Mouse (Mus musculus) liver, embryonic 11.5 days (tissue): ENCODE data around the gene Zap70. TPM values are rescaled to one million over a fixed set of nuclear protein-coding genes. Genes with fewer than 3 reads are reported as not detected.

Source experiments
- ATAC-seq: fragments of 200-750 bp; cut with Nextera tagmentation; replicated peaks from 2 replicates; pipeline ENCODE4 v1.8.0; 2017; ENCODE audit warnings: moderate number of reproducible peaks, mild to moderate bottlenecking, moderate TSS enrichment, moderate library complexity; ENCODE audit not compliant: low FRiP score
- DNase-seq: peaks from one replicate; pipeline ENCODE4 v3.0.0-alpha.2; 2017; ENCODE audit warnings: low spot score
- H3K27ac ChIP-seq: fragments of 300-500 bp; sonication (generic); 2 replicates; pipeline ENCODE4 v1.5.1; 2014; ENCODE audit warnings: mild to moderate bottlenecking, low read depth, low read length, control low read depth
- H3K27me3 ChIP-seq: fragments of 300-500 bp; sonication (generic); replicated peaks from 2 replicates; pipeline ENCODE4 v1.6.1; 2014; ENCODE audit warnings: low read length, mixed read lengths; ENCODE audit not compliant: control insufficient read depth, insufficient read depth
- H3K36me3 ChIP-seq: fragments of 300-500 bp; sonication (generic); 2 replicates; pipeline ENCODE4 v1.6.1; 2014; ENCODE audit warnings: mild to moderate bottlenecking, low read length, moderate library complexity, mixed read lengths; ENCODE audit not compliant: control insufficient read depth, insufficient read depth
- H3K4me1 ChIP-seq: fragments of 300-500 bp; sonication (generic); replicated peaks from 2 replicates; pipeline ENCODE4 v1.6.1; 2014; ENCODE audit warnings: low read length, mixed read lengths; ENCODE audit not compliant: control insufficient read depth, insufficient read depth
- H3K4me2 ChIP-seq: fragments of 300-500 bp; sonication (generic); 2 replicates; pipeline ENCODE4 v1.6.1; 2014; ENCODE audit warnings: mild to moderate bottlenecking, control low read depth, moderate library complexity
- H3K4me3 ChIP-seq: fragments of 300-500 bp; sonication (generic); 2 replicates; pipeline ENCODE4 v1.5.1; 2014; ENCODE audit warnings: low read depth, low read length, control low read depth
- H3K9ac ChIP-seq: fragments of 300-500 bp; sonication (generic); 2 replicates; pipeline ENCODE4 v1.6.1; 2014; ENCODE audit warnings: low read depth, low read length, control low read depth
- H3K9me3 ChIP-seq: fragments of 300-500 bp; sonication (generic); 2 replicates; pipeline ENCODE4 v1.6.1; 2016; ENCODE audit warnings: low read length, inconsistent platforms, mixed read lengths; ENCODE audit not compliant: control insufficient read depth
- WGBS: fragments of 180-500 bp; shearing (Covaris S2); extraction: QIAGEN DNeasy Blood & Tissue Kit; methylation state at CpG from one replicate; pipeline ENCODE4 v1.1.7; 2014; 5-methylcytosine and 5-hydroxymethylcytosine counted together
- polyA plus RNA-seq: library from polyadenylated mRNA; unstranded; fragments of >200 nt; fragmentation: Nextera tagmentation; extraction: Ambion mirVana; gene quantifications from 2 replicates; pipeline ENCODE4 v1.2.1, GENCODE M21; 2014

The Zap70 gene
- 0.16 and 0.19 TPM in 2 replicates for polyA plus RNA-seq

DNA sequence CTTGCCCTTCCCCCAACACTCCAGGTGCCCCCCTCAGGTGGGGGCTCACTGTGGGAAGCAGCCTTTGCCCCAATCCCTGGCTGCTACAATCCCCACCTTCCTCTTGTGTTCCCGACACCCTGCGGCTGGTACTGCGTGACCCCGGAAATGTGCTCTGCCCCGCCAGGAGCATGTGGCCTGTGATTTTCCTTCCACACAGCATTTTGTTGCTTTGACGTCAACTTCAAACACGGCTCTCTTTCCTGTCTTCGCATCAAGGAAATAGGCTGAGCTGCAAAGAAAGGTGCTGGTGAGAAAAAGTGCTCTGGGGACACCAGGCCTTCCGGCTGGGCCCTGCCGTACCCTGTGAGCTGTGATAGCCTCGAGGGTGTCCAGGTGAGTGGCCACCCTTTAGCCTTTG lies at the start of gene Zap70:
Gene Zap70 (plus strand): TSS at position 231 of the 400 bp plus-strand sequence.
- 77% methylated on average over 11 of the region's 11 CpGs for WGBS
- Histone ChIP-seq H3K9ac (no peak within 1 kb of the TSS), H3K36me3 (no peaks in the 10 kb centered on the region), H3K27ac (no peak within 1 kb of the TSS), H3K27me3 (no peaks in the 10 kb centered on the region), H3K4me1 (no peaks in the 10 kb centered on the region), H3K9me3 (no peaks in the 10 kb centered on the region), H3K4me3 (no peak within 1 kb of the TSS), H3K4me2 (no peak within 1 kb of the TSS)
- ATAC-seq (no peak), DNase-seq (no peak)

DNA sequence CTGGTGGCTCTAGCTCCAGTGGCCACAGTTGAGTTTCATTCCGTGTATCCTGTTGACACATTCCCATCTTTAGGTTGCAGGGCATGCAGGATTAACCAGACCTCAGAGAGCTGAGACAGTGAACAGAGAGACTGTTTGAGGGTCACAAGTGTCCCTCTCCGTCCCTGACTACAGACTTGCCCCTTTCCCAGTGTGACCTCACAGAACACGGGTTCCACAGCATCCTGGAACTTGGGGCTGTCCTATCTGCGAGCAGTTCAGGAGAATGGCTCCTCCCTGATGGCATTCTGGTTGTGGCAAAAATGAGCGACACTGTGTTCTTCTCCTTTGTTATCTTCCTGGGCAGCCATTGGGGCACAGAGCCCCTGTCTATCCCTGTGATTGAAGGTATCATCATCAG lies 47.3 kb upstream of the Zap70 start, which contains the start of gene Actr1b:
Gene Actr1b (minus strand): TSS at position 112 of the 400 bp plus-strand sequence.
- ATAC-seq (no peak), DNase-seq (no peak)
- no peaks in the 10 kb centered on the region for H3K36me3 ChIP-seq
- no peak within 1 kb of the TSS for H3K4me2 ChIP-seq
- H3K4me3 ChIP-seq, result no peak within 1 kb of the TSS
- H3K9ac ChIP-seq, result no peak within 1 kb of the TSS
- no peaks in the 10 kb centered on the region for H3K9me3 ChIP-seq
- H3K27ac ChIP-seq, result no peak within 1 kb of the TSS
- no peaks in the 10 kb centered on the region for H3K27me3 ChIP-seq
- H3K4me1 ChIP-seq, result no peaks in the 10 kb centered on the region
- 71% methylated on average over 5 of the region's 5 CpGs for WGBS

DNA sequence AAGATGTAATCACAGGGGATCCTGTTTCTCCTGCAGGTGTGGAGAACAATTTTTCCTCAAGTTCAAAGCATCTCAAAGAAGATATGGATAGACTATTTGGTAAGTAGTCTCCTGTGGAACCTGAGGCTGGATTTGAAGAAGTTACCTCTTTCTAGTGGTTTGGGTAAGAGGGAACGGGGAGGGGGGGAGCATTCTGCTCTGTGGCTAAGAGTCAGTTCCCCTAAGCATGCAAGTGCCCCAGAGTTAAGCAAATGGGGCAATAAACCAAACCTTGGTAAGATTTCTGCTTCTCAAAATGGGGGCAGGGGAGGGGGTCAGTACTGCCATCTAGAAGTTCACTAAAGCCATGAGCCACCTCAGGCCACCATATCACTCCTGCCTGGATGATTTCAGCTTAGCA lies 42.8 kb upstream of the Zap70 start:
- Histone ChIP-seq H3K9ac (no peak overlapping the region), H3K27ac (no peak overlapping the region), H3K9me3 (no peaks in the 10 kb centered on the region), H3K27me3 (no peaks in the 10 kb centered on the region), H3K4me3 (no peak overlapping the region), H3K4me1 (no peaks in the 10 kb centered on the region), H3K36me3 (no peaks in the 10 kb centered on the region), H3K4me2 (no peak overlapping the region)
- no peak for ATAC-seq
- whole genome bisulfite sequencing, result 60% methylated on average over 1 of the region's 1 CpGs
- no peak for DNase-seq

DNA sequence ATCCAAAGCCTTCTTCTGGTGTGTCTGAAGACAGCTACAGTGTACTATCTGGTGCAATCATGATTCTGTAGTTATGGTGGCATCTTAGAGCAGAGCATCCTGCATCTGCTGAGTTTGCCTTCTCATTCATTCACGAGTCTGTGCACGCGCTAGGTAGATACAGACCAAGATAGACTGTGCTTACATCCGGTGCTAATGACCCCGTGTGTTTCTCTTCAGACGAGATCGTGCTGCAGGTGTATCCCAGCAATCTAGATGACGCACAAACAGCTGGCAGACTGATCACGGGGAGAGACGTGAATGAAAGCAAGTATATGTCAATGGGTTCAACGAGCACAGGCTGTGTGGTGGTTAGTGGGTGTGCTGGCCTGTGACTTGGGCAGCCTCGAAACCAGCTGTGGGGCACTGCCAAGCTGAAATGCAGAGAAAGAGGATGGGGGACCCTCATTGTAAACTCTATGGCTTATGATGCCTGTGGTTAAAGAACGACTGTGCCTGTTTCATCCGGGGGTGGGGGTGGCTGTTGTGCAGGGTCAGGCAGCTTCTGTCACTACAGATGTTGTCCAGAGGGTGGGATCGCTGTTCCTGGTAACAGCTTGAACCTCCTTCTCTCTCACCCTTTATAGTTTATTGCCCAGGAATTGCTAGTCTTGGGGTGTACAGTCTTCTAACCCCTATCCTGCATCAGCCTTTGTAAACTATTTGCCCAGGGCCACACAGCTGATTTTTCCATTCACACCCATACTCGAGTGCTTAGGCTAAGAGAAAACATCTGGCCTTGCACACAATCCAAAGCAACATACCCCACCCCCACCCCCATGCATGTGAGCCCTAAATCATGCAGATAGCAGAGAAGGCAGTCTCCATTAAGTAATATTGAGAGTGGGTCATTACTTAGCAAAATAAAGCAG lies 38.2 kb upstream of the Zap70 start:
- Histone ChIP-seq H3K36me3 (no peaks in the 10 kb centered on the region), H3K27ac (no peak overlapping the region), H3K4me2 (no peak overlapping the region), H3K9ac (no peak overlapping the region), H3K9me3 (no peaks in the 10 kb centered on the region), H3K4me3 (no peak overlapping the region), H3K4me1 (no peaks in the 10 kb centered on the region), H3K27me3 (no peaks in the 10 kb centered on the region)
- WGBS, result 73% methylated on average over 16 of the region's 16 CpGs
- DNase-seq (no peak), ATAC-seq (no peak)

DNA sequence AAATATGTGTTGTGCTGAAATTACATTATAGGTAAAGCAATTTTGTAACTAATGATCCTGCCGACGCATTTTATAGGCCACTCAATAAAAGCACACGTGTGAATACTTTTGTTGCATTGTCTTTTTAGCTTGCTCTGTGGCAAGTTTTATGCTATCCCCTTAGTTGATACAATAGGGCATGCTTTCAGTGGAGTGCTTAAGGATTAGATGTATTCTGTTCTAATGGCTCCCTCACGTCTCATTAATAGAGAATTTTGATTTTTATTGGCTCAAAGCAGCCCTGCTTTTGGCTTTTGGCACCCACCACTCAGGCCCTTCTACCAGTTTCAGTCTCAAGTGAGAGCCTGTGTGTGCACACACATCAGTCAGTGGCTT lies 37.6 kb upstream of the Zap70 start:
- no peaks in the 10 kb centered on the region for H3K36me3 ChIP-seq
- H3K4me3 ChIP-seq, result no peak overlapping the region
- H3K27me3 ChIP-seq, result no peaks in the 10 kb centered on the region
- ATAC-seq (no peak), DNase-seq (no peak)
- no peaks in the 10 kb centered on the region for H3K9me3 ChIP-seq
- no peak overlapping the region for H3K4me2 ChIP-seq
- WGBS, result 77% methylated on average over 4 of the region's 4 CpGs
- no peaks in the 10 kb centered on the region for H3K4me1 ChIP-seq
- no peak overlapping the region for H3K9ac ChIP-seq
- H3K27ac ChIP-seq, result no peak overlapping the region

DNA sequence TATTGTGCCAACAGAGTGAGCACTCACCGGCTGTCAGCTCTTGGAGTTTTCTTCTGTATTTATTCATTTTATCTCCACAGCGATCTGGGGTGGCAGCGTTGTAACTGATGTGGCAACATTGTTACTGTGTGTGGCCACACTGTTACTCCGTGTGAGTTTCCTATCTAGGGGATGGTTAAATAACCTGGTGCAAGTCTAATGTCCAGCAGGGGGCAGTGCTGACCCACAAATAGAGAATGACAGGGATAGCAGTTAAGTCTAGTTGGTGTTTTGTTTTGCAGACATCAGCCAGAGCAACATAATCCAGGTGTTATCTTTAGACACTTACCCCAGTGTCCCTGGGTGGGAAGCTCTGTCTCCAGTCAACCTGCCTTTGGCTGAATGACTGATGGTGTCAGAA lies 24.3 kb upstream of the Zap70 start:
- H3K9ac ChIP-seq, result no peak overlapping the region
- H3K36me3 ChIP-seq, result no peaks in the 10 kb centered on the region
- no peak overlapping the region for H3K4me2 ChIP-seq
- H3K4me1 ChIP-seq, result no peaks in the 10 kb centered on the region
- peak; percentile 63 for DNase-seq
- ATAC-seq, result 0 out of 2 replicates have a peak, but pooled peaks have one; percentile 31
- H3K27ac ChIP-seq, result no peak overlapping the region
- WGBS, result 14% methylated on average over 4 of the region's 4 CpGs
- H3K4me3 ChIP-seq, result no peak overlapping the region
- H3K9me3 ChIP-seq, result no peaks in the 10 kb centered on the region
- peaks cover 5% of the 10 kb centered on the region for H3K27me3 ChIP-seq

DNA sequence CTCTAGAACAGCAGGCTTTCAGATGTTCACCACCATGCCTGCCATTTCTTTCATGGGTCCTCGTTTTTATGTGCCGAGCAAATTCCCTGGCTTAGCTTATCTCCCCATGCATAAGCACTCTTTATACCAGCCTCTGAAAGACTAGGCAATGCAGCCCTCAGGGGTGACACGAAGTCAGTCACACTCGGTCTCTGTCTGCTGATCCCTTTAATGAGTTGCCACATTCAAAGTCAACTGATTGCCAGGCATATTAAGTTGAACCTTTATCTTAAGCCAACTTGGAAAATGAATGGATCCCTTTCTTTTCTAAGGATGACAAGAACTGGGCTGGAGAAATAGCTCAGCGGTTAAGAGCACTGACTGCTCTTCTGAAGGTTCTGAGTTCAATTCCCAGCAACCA lies 22.4 kb upstream of the Zap70 start:
- Histone ChIP-seq H3K4me3 (no peak overlapping the region), H3K4me1 (no peaks in the 10 kb centered on the region), H3K9ac (no peak overlapping the region), H3K4me2 (no peak overlapping the region), H3K9me3 (no peaks in the 10 kb centered on the region), H3K27me3 (peaks cover 13% of the 10 kb centered on the region), H3K36me3 (no peaks in the 10 kb centered on the region), H3K27ac (no peak overlapping the region)
- no peak for DNase-seq
- 69% methylated on average over 5 of the region's 5 CpGs for WGBS
- ATAC-seq, result no peak

DNA sequence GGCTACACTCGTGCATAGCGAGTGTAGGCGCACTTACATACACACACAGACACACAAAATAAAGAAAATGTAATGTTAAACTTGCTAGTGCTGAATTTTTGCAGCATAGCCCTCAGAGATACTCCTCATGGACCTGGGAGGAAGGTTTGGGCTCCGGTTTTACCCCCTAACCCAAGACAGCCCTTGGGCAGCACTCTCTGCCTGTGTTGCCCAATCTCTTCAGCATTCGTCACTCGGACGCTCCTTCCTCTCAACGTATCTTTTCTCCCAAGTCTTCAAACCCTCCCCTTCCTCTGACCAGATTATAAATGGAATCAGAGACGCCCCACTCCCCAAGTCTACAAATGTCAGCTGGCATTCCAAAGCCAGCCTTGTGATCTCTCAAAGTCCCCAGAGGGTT lies 18.6 kb upstream of the Zap70 start:
- Histone ChIP-seq H3K9me3 (no peaks in the 10 kb centered on the region), H3K4me3 (no peak overlapping the region), H3K27me3 (peaks cover 15% of the 10 kb centered on the region), H3K36me3 (no peaks in the 10 kb centered on the region), H3K4me1 (no peaks in the 10 kb centered on the region), H3K9ac (no peak overlapping the region), H3K4me2 (no peak overlapping the region), H3K27ac (no peak overlapping the region)
- DNase-seq (no peak), ATAC-seq (no peak)
- WGBS, result 63% methylated on average over 9 of the region's 9 CpGs
